Mouse (Mus musculus) right cerebral cortex, postnatal 14 days (tissue): ENCODE data around the gene Rapgef5.

Experiments
- DNase-seq: peaks from one replicate; pipeline ENCODE4 v3.0.0; 2022

Gene Rapgef5

DNA sequence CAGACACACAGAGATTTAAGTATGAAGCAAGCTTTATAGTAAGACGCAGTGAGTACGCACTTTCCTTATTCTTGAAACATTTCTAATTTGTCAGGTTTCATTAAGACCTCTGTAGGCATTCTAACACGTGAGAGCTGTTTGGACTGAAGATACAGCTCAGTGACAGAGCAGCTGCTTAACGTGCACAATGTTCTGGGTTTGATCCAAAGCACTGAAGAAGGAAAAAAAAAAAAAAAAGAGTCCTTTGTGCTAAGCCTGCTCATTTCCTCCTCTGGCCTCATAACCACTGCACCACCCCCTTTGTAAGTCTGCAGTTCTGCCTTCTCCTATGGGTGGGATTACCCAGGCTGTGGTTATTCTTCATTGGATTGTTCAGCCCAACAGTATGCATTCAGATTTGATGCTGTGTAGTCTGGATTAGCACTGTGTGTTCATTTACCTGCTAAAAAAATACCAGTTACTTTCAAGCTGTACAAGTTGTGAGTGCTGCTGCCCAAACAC, 103.3 kb downstream of the Rapgef5 start:
- DNase-seq = no peak

DNA sequence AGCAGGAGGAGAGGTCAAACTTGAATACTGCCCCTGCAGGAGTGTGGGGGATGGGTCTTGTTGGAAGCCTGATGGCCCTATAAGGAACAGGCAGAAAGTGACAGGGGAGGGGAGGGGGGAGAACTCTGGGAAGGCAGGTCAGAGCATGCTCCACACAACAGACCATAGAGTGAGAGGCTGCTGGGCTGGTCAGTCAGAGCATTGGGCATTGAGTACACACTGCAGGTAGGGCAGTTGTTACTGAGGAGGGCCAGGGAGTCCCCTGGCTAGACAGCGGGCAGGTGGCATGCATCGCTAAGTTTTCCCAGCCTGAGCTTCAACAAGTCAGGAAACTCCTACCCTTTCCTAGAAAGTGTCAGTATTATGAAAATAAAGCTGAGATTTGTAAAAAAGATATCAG, 106.7 kb downstream of the Rapgef5 start:
- DNase-seq = no peak

DNA sequence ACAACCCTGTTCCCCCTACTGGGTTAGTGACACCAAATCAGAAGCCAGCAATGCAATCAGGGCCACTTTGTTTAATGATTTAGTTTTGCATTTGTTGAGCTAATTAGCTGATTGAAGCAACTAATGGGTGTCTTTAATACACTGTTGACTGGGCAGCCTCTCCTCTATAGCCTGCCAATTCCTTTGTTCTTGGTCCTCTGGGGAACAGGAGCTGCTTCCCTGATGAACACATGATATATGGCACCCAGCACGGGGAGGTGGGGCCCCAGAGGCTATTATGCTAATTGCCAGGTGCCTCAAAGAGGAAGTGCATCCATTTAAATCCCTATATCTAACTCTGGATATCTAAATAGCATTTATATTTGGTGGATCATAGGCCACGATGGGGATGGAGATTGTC, 111.0 kb downstream of the Rapgef5 start:
- DNase-seq = no peak

DNA sequence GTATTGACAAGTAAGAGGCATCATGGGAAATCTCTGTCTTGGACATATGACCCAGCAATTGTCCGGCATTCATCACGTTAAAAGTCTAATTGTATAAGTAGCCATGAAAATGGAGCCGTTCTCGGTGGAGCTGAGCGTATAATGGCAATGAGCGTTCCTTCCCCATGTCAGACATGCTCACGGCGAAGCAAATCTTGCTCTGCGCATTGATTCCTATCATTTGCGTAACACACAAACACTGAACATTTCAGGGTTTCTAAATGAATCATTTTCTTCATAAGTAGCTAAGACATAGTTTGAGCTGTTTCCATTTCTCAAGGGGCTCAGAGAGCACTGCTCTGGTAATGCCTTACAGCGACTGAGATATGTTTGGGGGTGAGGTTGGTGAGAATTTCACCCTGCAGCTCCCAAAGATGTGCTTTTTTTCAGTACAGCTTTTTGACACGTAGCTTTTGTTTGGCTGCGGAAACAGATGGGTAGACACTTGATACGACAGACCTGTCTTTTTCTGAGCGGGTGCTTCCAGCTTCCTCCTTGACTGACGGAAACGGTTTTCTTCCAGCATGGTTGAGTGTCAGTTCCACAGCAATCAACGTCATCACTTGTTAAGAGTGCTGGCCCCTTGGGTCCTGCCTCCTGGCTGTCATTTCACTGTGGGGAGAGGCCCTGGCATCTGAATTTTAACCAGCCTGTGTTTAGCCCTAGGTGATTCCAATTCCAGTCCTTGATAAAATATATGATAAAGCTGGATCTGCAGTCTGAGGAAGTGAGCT, 112.2 kb downstream of the Rapgef5 start:
- DNase-seq = no peak

DNA sequence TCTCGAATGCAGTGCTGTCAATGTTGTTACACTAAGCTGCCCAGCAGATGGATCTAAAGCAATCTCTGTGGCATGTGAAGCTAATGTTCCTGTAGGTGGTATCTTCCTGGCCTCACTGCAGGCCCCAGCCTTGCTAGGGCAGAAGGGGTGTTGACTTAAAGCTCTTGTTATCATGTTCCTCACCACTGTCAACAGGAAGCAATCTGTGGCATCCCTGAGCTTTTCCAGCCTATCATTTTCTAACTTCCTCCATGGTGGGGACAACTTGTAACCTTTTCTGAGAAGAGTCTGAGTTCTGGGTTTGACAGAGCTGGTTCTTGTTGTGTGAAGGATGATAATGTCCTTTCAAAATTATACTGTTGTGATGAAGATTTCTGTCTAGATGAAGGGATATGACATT, 115.9 kb downstream of the Rapgef5 start:
- no peak for DNase-seq

DNA sequence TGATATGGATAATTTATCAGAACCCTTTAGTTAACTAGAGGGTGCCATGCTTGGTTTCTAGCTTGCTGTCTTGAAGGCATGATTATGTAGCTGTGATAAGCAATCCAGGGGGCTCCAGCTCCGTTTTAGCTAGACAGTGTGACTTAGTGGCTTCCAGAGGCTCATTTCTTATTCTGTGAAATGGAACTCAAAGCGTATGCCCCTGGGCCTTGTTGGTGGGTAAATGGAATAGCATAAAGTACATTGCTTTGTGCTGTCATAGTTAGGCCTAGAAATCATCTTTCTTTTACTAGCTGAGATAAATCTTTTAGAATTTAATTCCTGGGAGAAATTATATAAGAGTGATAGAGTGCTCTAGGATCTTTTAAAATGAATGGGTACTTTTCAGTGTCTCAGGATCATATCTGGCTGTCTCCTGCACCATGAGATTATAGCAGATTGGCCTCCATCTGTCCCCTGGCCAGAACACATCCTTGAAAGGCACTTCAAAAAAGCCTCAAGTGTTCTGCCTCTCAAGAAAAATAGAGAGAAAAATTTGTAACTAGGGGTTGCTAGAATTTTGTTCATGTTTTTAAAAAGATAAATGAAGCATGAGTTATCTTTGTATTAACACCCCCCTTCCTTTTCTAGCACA, 120.0 kb downstream of the Rapgef5 start:
- no peak for DNase-seq

DNA sequence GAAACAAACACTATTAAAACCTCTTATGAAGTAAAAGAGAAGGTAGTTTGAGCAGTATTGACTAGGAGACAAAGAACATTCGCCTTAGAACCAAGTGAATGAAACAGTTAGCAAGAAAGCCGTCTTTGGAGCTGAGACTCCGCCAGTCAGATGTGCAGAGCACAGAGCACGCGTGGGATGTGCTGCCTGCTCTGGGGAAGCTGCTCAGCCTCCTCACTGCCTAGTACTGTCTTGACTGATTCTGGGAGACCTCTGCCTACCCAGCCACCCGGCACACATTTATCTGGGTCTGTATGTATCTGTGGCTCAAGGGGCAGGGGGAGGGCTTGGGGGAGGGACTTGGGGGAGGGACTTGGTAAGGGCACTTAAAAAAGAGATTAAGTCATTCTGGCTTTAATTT, 120.7 kb downstream of the Rapgef5 start:
- DNase-seq = peak; percentile 26

DNA sequence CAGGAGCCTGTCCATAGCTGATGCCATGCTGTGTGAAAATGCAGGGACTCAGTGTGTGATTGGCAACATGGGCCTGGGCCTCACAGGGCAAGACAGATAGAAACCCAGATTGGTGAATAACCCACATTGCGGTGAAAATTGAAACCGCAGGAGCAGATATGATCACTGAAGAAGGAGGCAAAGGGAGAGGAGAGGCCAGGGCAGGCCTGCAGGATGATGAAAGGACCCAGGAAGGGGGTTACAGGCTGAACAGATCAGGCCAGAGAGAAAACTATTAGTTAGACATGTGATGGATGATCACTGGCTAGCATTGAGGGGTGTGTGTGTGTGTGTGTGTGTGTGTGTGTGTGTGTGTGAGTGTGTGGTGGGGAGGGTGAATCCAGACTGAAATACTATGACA, 122.6 kb downstream of the Rapgef5 start:
- DNase-seq = no peak

DNA sequence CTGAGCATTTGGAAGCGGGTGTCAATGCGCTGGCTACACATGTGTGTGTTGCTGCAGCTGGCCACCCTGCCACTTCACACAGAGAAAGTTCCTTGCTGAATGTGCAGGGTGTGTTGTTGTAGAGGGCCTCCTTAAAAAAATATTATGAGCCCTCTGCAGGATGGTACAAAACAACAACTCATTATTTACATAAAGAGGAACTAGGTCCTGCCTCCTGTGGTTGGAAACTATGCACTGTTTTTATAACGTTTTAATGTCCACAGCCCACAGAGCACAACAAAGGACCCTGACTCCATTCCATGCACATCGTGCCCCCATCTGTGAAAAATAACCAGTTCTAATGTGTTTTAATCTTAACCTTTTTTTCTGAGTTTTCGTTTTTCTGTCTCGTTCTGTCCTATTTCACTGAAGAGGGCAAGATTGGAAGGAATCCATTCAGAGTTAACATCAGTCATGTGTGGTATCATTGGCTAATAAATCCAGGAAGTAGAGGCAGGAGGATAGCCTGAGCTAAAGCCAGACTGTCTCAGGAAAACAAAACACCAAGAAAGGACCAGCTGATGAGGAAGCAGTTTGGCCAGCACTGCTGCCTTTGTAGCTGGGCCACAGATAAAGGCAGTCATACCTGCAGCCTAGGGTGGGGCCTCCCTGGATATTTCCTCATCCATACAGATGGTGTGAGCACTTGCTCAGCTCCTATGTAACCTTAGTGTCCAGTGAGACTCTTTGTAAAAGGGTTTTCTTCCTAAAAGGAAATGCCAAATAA, 123.3 kb downstream of the Rapgef5 start:
- no peak for DNase-seq

DNA sequence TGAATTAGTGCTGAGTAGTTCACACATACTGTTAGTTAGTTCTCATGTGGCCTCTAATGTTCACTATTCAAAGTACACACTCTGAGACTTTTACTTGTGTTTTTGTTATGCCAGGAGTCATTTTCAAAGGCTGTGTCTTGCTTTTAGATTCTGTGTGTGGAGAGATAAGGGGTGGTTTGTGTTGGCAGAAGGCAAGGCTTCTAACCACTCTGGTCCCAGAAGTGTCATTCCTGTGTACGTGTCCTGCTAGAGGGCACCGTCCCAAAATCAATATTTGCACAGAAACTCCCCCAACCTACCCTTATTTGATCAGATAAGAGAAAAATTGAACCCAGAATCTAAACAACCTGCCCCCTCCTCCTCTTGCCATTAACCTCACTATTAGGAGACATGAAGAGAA, 126.2 kb downstream of the Rapgef5 start:
- DNase-seq = no peak

DNA sequence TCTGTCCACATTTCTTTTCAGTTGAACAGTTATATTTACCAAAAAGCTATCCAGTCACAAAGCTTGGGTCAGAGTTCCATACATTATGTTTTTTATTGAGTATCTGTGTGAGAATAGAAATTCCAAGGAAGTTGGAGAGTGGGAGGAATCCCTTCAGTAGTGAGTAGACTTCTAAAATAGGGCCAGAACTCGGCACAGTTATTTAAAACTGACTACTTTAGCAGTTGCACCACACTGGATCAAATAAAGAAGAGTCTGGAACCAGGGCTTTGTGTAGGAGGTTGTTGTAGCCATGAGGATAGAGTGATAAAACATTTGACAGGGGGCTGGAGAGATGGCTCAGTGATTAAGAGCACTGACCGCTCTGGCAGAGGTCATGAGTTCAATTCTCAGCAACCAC, 129.5 kb downstream of the Rapgef5 start:
- no peak for DNase-seq

DNA sequence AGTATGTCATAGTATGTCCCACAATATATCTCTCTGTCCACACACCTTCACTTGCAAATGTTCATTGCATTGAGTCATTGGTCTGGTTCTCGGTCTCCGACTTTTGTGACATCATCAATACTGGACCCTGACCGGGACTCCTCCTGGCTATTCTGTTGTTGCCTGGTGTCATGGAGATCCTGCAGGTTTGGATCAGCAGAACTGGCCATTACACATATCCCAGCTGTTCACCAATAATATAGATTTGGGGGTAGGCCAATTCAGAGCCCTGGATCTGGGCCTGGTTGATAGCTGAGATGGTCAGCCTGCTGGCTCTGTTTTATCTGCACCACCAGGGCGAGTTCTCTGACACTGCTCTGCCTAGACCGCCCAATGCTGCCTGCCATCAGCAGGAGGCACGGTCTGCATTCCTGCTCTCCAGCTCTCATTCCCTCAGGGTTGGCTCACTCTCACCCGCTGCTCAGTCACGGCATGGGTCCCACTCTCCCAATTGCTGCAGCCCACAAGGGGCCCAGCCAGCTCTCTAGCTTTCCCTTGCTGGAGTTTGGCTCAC, 137.7 kb downstream of the Rapgef5 start:
- no peak for DNase-seq

DNA sequence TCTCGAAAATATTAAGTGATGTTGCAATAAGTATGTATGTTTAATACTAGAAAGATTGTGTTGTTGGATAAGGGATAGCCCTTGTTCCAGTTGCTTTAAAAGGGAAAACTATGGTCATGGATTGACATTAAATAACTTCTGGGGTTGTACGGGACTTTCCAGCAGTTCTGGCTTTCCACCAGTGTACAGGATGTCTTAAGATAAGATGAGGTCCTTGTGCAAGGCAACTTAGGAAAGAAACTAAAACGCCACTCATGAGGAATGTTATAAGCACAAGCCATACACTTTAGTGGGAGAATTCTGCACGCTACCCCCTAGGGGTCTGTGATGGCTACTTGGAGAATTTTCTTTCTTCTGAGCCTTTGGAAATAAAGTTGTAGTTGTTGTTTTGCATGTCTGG, 140.7 kb downstream of the Rapgef5 start:
- DNase-seq = no peak

DNA sequence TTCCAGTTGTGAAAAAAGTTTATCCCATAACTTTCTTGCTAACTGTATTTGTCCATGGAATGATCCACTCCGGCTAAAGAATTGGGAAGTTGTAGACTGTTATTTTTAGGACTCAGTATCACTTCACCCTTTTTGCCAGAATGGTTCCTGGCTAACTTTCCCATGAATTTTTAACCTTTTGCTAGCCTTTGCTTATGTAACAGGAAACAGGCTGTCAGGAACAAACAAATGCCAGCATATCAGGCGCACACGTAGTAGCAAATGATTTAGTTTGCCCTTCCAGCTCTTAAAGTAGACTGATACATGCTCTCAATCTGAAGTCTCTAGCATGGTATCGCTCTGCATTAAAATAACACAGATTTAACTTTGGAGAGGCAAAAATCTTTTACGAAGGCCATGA, 141.5 kb downstream of the Rapgef5 start:
- no peak for DNase-seq

DNA sequence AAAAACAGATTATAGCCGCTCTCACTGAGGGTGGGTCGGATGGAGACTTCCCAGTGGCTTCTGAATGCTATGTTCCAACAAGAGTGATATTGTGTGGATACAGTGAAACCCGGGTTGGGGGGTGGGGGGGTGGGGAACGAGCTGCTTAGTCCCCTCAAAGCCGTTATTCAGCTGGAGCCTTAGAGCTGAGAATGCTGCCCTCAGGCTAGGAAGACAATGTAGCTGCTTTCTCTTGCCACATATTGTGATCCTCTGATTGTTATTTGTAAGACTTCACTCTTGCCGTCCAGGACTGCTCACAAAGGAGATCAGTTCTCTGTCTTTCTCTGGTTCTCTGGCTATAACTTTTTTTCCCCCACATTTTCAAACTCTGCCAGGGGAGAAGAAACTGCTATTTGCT, 142.5 kb downstream of the Rapgef5 start:
- no peak for DNase-seq

DNA sequence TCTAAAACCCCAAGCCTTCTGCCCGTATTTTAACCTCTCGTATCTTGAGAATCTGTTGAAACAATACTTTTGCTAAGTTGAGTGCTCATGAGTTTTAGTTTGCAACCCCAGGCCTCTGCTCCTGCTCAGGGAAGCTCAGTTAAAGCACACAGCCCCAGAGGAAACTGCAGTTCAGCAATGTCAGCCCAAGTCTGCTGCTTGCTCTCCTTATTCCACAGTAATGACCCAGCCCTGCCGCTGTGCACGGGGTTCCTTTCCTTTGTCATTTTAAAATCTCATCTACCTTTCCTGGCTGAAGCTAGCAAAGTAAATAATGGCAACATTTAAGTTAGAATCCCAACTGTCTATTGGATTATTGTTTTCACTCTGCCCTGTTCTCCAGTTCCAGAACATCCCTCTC, 144.1 kb downstream of the Rapgef5 start:
- no peak for DNase-seq

DNA sequence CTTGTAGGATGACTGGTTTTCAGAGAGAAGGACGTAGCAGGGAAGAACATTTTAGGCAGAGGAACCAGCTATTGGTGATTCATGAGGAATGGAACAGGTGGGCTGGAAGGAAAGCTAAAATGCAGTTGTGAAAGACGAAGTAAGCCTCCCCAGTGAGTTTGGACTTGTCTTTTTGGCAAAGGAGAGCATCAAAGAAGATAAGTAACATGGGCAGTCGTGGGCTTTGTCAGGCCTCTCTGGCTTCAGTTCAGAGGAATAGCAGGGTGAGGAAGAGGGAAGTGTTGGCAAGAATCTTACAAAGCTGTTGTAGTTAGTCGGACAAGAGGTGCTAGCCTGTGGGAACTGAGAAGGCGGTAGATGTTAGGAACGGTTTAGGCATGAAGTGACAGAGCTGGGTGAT, 145.6 kb downstream of the Rapgef5 start:
- DNase-seq = no peak

DNA sequence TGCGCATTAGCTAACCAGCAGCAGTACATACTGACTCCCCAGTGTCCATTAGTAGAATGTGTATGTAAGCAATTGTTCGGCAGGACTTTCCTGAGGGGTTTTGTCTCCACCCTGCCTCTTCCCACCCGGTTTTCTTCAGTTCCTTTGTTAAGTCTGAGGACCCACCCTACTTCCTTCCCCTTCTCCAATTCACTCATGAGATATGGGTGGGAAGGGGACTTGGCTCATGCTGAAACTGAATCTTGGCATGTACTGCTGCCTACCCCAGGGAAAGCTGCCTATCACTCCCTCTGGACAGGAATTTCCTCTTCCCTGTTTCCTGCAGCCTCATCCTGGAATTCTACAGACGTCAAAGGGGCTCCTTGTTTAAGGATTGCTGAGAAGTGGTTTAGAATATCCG, 147.4 kb downstream of the Rapgef5 start:
- no peak for DNase-seq

DNA sequence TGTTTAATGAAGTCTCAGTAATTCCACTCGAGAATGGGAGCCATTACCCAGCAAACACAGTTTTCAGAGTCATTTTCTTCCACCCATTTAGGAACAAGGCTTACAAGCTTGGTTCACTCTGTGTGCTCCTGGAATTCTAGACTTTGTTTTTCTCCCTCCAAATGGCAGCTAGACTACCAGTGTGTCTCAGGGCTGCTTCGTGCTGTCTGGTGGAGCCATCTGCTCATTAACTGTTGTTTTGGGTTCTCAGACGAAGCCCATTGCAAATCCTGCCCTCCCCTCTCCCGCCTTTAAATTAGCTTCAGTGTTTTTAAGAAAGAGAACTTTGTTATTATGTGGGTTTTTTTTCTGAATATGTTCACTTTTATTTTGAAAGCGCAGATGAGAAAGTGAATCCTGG, 148.4 kb downstream of the Rapgef5 start:
- no peak for DNase-seq

DNA sequence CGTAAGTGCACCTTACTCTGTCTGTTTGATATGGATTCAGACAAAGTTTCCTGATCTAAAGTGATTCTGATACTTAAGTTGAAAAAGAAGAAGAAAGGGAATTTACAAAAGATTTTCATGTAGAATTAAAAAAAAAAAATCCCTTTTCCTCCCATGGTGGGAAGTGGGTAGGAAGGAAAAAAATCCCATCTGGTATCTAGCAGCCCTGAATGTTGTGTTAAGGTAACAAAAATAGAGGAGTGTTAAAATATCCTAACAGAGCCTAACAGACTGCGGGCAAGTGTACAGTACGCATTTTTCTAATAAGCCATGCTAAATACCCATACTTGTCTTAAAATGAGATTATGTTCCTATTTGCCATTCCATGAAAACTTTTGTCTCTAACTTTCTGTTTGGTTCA, 150.1 kb downstream of the Rapgef5 start:
- DNase-seq = no peak

DNA sequence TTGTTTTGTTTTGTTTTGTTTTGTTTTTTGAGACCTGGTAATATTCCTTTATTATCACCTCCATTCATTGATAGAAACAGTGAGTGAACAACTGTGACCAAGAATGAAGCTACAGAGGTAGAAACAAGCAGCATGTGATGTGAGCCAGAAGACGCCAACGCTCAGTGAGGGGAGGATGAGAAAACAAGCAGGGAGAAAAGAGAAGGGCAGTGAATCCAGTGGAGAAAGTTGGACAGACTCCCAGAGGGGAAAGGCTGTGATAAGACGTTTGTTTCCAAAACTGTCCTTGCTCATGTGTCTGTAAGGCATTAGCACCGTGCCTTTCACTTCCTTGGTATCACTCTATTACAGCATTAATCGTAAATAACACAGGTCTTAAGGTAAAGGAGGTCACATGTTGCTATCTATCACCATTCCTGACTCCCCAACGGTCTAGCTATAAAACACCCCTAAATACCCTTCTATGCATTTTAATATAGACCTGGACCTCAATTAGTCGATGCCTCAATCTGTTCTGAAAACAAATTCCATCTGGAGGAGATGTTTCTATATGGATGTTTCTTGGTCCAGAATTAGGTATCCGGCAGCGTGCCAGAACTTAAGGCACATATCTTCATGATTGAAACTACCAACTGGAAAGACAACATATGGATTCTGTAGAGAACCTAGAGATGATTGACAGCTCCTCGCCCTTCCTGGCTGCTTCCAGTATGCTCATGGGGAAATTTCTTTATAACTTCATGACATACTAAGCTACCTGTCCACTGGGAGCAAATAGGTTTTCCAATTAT, 153.5 kb downstream of the Rapgef5 start:
- DNase-seq = peak; percentile 59

DNA sequence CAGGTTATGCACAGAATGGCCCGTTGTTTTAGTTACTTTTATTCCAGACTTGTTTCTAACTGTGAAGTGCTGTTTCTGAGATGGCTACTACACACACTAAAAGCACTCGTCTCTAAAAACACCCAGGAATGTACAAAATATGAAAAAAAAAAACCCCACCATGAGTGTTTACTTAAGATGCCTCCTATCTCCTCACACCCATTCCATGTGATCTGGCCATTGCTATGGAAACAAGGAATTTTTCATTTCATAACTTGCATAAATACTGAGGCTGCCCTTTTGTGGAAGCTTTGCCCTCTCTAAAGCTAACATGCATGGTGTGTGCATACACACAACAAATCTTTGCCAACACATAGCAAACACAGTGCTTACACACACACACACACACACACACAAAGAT, 156.9 kb downstream of the Rapgef5 start:
- DNase-seq = no peak

DNA sequence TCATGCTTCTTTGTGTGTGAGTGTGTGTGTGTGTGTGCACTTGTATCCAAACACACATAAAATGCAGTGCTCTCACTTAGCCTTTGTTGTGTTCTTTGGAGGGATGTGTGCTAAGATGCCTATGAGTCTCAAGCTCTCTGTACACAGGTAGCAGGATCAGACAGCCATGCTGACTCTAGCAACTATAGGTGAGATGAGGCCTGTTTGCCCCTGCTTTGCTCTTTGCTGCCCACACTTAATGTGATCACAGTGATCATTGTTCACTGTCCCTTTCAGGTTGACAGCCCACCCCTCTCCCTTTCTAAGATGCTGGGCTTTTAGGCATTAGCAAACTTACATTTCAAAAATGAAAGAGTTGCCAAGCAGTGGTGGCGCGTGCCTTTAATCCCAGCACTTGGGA, 158.2 kb downstream of the Rapgef5 start:
- no peak for DNase-seq
